Mouse (Mus musculus): ENCODE measurements around the gene Aspscr1.
A peak's percentile ranks its signal among the peaks of the same experiment; 100 is the strongest.
"Not testable (repeated sequence)": the region's sequence is repeated elsewhere in the genome, so short reads cannot be mapped to it uniquely, and the experiment has no call there.

Gene Aspscr1

GRCm38 (mm10) chr11:120641869-120642268 is 30.9 kb upstream of the Aspscr1 start:
- no peak for DNase-seq (ENCODE audit: low spot score in 2 of 2)

GRCm38 (mm10) chr11:120642939-120643600 is 29.7 kb upstream of the Aspscr1 start:
- DNase-seq (ENCODE audit: low spot score in 2 of 2): no peak

GRCm38 (mm10) chr11:120643601-120643987 is 29.2 kb upstream of the Aspscr1 start, which contains the start of gene Pycr1:
Gene Pycr1 (minus strand): TSS chr11:120643769.
- peak; percentile 88 to 91 for DNase-seq (ENCODE audit: low spot score in 2 of 2)

GRCm38 (mm10) chr11:120647047-120647830 is 25.5 kb upstream of the Aspscr1 start:
- no peak for DNase-seq (ENCODE audit: low spot score in 2 of 2)

GRCm38 (mm10) chr11:120648001-120648476 is 24.7 kb upstream of the Aspscr1 start, which contains the start of gene Myadml2:
Gene Myadml2 (minus strand): TSS chr11:120648158.
- DNase-seq (ENCODE audit: low spot score in 2 of 2): no peak

GRCm38 (mm10) chr11:120651872-120652271 is 20.9 kb upstream of the Aspscr1 start:
- no peak for DNase-seq (ENCODE audit: low spot score in 2 of 2)

- DNase-seq (ENCODE audit: low spot score in 2 of 2): no peak
Observed at GRCm38 (mm10) chr11:120654741-120655140, 18.0 kb upstream of the Aspscr1 start.

GRCm38 (mm10) chr11:120657301-120657700 is 15.5 kb upstream of the Aspscr1 start:
- no peak for DNase-seq (ENCODE audit: low spot score in 2 of 2)

- peak; percentile 61 for DNase-seq (ENCODE audit: low spot score in 2 of 2)
Observed at GRCm38 (mm10) chr11:120658876-120659410, 13.8 kb upstream of the Aspscr1 start.

- DNase-seq (ENCODE audit: low spot score in 2 of 2): no peak
Observed at GRCm38 (mm10) chr11:120659509-120660300, 13.1 kb upstream of the Aspscr1 start.

GRCm38 (mm10) chr11:120660301-120661075 is 12.3 kb upstream of the Aspscr1 start:
- DNase-seq (ENCODE audit: low spot score in 2 of 2): no peak

- DNase-seq (ENCODE audit: low spot score in 2 of 2): no peak
Observed at GRCm38 (mm10) chr11:120661076-120661460, 11.7 kb upstream of the Aspscr1 start, which contains the start of gene Notum. Gene Notum (minus strand): TSS chr11:120661175.

GRCm38 (mm10) chr11:120662759-120663158 is 10.0 kb upstream of the Aspscr1 start:
- DNase-seq (ENCODE audit: low spot score in 2 of 2): no peak

GRCm38 (mm10) chr11:120663714-120664113 is 9.1 kb upstream of the Aspscr1 start:
- no peak for DNase-seq (ENCODE audit: low spot score in 2 of 2)

GRCm38 (mm10) chr11:120665406-120665805 is 7.4 kb upstream of the Aspscr1 start:
- DNase-seq (ENCODE audit: low spot score in 2 of 2): no peak

GRCm38 (mm10) chr11:120666617-120667016 is 6.2 kb upstream of the Aspscr1 start:
- DNase-seq (ENCODE audit: low spot score in 2 of 2): no peak

GRCm38 (mm10) chr11:120673594-120674122 is 885 bp downstream of the Aspscr1 start:
- no peak for DNase-seq (ENCODE audit: low spot score in 2 of 2)

GRCm38 (mm10) chr11:120675875-120676274 is 3.1 kb downstream of the Aspscr1 start:
- DNase-seq (ENCODE audit: low spot score in 2 of 2): not testable (repeated sequence)

GRCm38 (mm10) chr11:120676951-120677350 is 4.2 kb downstream of the Aspscr1 start:
- no peak for DNase-seq (ENCODE audit: low spot score in 2 of 2)

GRCm38 (mm10) chr11:120679909-120680308 is 7.1 kb downstream of the Aspscr1 start:
- no peak for DNase-seq (ENCODE audit: low spot score in 2 of 2)

GRCm38 (mm10) chr11:120682683-120683082 is 9.9 kb downstream of the Aspscr1 start:
- no peak for DNase-seq (ENCODE audit: low spot score in 2 of 2)
